Mouse (Mus musculus) heart, postnatal 10 days (tissue): Measurements from ENCODE around the gene Olfr11. TPM values are rescaled to one million over a fixed set of nuclear protein-coding genes. Genes with fewer than 3 reads are reported as not detected.

ENCODE experiments used
- DNase-seq, 2 experiments: peaks; one replicate each; pipeline ENCODE4 v3.0.0; 2021
- intact Hi-C: fragments of 180-260 bp; cut with DNase I; formaldehyde crosslinking; loops from one replicate; pipeline ENCODE4 v1.15.1; 2025
- total RNA-seq, 2 experiments: library from RNA; stranded (reverse); gene quantifications; 2 replicates each; pipeline ENCODE4 v1.2.3; 2021

Olfr11 gene
- not detected for total RNA-seq

DNA sequence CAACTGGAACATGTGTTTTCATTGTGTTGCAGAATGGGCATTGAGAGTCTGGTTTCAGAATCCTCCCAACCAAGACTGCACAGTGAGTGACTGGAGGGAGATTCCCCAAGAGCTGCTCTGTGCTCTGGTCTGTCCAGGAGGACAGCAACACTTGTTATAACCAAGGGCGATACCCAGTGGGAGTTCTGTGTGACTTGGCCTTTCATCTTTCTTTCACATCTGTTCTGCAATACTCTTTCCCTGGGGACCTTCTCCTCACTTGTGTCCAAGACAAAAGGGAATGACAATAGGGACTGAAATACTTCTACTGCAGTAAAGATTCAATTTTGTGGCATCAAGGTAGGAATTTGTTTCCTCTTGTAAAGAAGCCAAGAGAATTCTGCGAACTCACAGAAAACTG lies at the start of gene Olfr11:
Olfr11 (minus strand) TSS at position 101 of the 400 bp plus-strand sequence.
- intact Hi-C loops, result no loop called here
- DNase-seq, result no peak

GRCm38 (mm10) chr13:21677305-21677704 lies 35.0 kb upstream of the Olfr11 start, which contains the start of gene Olfr1360:
TSS of gene Olfr1360 (minus strand) at chr13:21677405.
- intact Hi-C loops, result no loop called here
- no peak for DNase-seq

DNA sequence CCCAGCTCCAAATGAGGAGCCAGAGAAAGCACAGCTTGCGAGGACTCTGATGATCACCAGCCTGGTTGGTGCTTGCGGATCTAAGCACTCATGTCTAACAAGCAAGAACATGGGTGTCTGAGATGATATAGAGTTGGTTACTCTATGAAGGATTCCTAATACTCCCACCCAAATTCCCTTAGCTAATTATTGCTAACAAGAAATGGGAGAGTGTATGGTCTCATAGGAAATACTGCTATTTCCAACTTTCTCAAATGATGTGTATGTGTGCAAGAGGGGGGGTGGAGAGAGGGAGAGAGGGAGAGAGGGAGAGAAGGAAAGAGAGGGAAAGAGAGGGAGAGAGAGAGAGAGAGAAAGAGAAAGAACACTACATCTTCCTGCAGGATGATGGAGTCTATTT lies 21.0 kb upstream of the Olfr11 start, which contains the start of gene Olfr1361:
Olfr1361 (minus strand) TSS at position 101 of the 400 bp plus-strand sequence.
- no peak for DNase-seq

DNA sequence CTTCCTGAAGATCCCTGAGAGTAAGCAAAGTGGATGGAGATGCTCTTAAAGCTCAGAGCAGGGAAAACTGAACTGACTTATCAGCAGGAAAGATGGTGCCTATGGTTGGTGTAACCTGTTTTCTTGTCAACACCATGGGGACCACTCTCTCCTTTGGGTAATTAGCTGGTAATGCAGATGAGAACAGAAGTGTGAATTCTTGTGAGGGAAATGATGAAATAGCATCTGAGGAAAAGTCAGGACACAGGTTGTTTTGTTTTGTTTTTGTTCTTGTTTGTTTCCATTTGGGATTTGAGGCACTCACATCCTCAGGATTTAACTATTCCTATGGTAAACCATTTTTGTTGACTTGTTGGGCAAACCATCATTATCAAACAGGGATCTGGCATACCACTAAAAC lies 28.4 kb downstream of the Olfr11 start, which contains the start of gene Olfr1362:
Olfr1362 (minus strand) TSS at position 101 of the 400 bp plus-strand sequence.
- intact Hi-C loops, result no loop called here
- no peak for DNase-seq

More for the DNA sequence above, 21.0 kb upstream of the Olfr11 start, which contains the start of gene Olfr1361:
- intact Hi-C loops, result no loop called here

GRCm38 (mm10) chr13:21591618-21592017 lies 50.7 kb downstream of the Olfr11 start:
- intact Hi-C loops, result no loop called here

More at GRCm38 (mm10) chr13:21591618-21592017, 50.7 kb downstream of the Olfr11 start:
- no peak for DNase-seq

Other genes starting within 250 kb of the Olfr11 start
- 10 to 100 TPM; 38.9 to 39.0 TPM for gene Zkscan3, start 239.8 kb downstream of the Olfr11 start, total RNA-seq
- under 1 TPM; 0.36 to 0.89 TPM for gene Pgbd1, start 201.5 kb downstream of the Olfr11 start, total RNA-seq
- gene Zscan26, start 188.8 kb downstream of the Olfr11 start, total RNA-seq, result 10 to 100 TPM; 20.6 to 22.4 TPM
- under 1 TPM; 0.57 to 0.77 TPM for gene Nkapl, start 174.0 kb downstream of the Olfr11 start, total RNA-seq
- gene Zkscan4, start 163.6 kb downstream of the Olfr11 start, total RNA-seq, result 1 to 10 TPM; 1.7 to 2.4 TPM
- gene Gm10065, start 163.1 kb downstream of the Olfr11 start, total RNA-seq, result not detected
- gene AK157302, start 147.3 kb downstream of the Olfr11 start, total RNA-seq, result 10 to 100 TPM; 26.0 to 28.5 TPM
- gene Gm11273, start 141.1 kb downstream of the Olfr11 start, total RNA-seq, result 100 to 1,000 TPM; 216 to 225 TPM
- 10 to 100 TPM; 13.9 to 18.1 TPM for gene Zkscan8, start 111.4 kb downstream of the Olfr11 start, total RNA-seq
- not detected for gene Olfr1366, start 99.7 kb downstream of the Olfr11 start, total RNA-seq
- not detected for gene Olfr1535, start 82.6 kb downstream of the Olfr11 start, total RNA-seq
- not detected for gene Olfr1364, start 60.8 kb downstream of the Olfr11 start, total RNA-seq
- not detected for gene Olfr1362, start 28.5 kb downstream of the Olfr11 start, total RNA-seq
- gene Olfr1361, start 20.9 kb upstream of the Olfr11 start, total RNA-seq, result not detected
- not detected for gene Olfr1360, start 34.9 kb upstream of the Olfr11 start, total RNA-seq
- gene Olfr1359, start 55.6 kb upstream of the Olfr11 start, total RNA-seq, result not detected
- 100 to 1,000 TPM; 206 to 220 TPM for gene Hist1h2bl, start 73.6 kb upstream of the Olfr11 start, total RNA-seq
- 100 to 1,000 TPM; 201 to 229 TPM for gene Hist1h2ai, start 73.9 kb upstream of the Olfr11 start, total RNA-seq
- gene Hist1h3h, start 75.1 kb upstream of the Olfr11 start, total RNA-seq, result 100 to 1,000 TPM; 284 to 332 TPM
- gene Hist1h2bm, start 79.5 kb upstream of the Olfr11 start, total RNA-seq, result 10 to 100 TPM; 54.7 to 69.5 TPM
- gene Hist1h4j, start 92.5 kb upstream of the Olfr11 start, total RNA-seq, result 10 to 100 TPM; 39.0 to 39.7 TPM
- 100 to 1,000 TPM; 426 to 466 TPM for gene Hist1h4k, start 108.0 kb upstream of the Olfr11 start, total RNA-seq
- gene Hist1h2ak, start 111.3 kb upstream of the Olfr11 start, total RNA-seq, result 10 to 100 TPM; 79.2 to 89.4 TPM
- 100 to 1,000 TPM in 1 of 2 experiments, 10 to 100 TPM in 1; 98.6 to 149 TPM for gene Hist1h2bn, start 111.6 kb upstream of the Olfr11 start, total RNA-seq
- 100 to 1,000 TPM; 112 to 150 TPM for gene Hist1h1b, start 138.1 kb upstream of the Olfr11 start, total RNA-seq
- gene Hist1h3i, start 140.9 kb upstream of the Olfr11 start, total RNA-seq, result 100 to 1,000 TPM; 213 to 223 TPM
- 10 to 100 TPM; 37.7 to 43.5 TPM for gene Hist1h2an, start 144.7 kb upstream of the Olfr11 start, total RNA-seq
- 10 to 100 TPM; 80.8 to 84.7 TPM for gene Hist1h2bp, start 144.9 kb upstream of the Olfr11 start, total RNA-seq
- 100 to 1,000 TPM; 177 to 197 TPM for gene Hist1h2bq, start 167.7 kb upstream of the Olfr11 start, total RNA-seq
- not detected for gene Hist1h2ao, start 167.9 kb upstream of the Olfr11 start, total RNA-seq
- 100 to 1,000 TPM; 322 to 356 TPM for gene Hist1h4m, start 169.2 kb upstream of the Olfr11 start, total RNA-seq
- 10 to 100 TPM; 39.5 to 61.3 TPM for gene Hist1h4n, start 189.7 kb upstream of the Olfr11 start, total RNA-seq
- 100 to 1,000 TPM; 265 to 322 TPM for gene Hist1h2ap, start 191.0 kb upstream of the Olfr11 start, total RNA-seq
- 100 to 1,000 TPM; 181 to 198 TPM for gene Hist1h2br, start 191.2 kb upstream of the Olfr11 start, total RNA-seq